Mouse (Mus musculus): Measurements from ENCODE around the gene Tead1. TPM values are rescaled to one million over a fixed set of nuclear protein-coding genes. Genes with fewer than 3 reads are reported as not detected.

Tead1 gene
- total RNA-seq, 2 experiments from 2014 or later = 142 to 162 TPM

GRCm38 (mm10) chr7:112719394-112720142 lies 40.5 kb downstream of the Tead1 start:
- no peak for DNase-seq
- intact Hi-C loops (cut with DNase I) = no loop called here

GRCm38 (mm10) chr7:112720143-112720988 lies 41.2 kb downstream of the Tead1 start:
- no peak for DNase-seq
- intact Hi-C loops (cut with DNase I) = no loop called here

GRCm38 (mm10) chr7:112720989-112721337 lies 41.8 kb downstream of the Tead1 start:
- DNase-seq = no peak
- intact Hi-C loops (cut with DNase I) = no loop called here

GRCm38 (mm10) chr7:112721859-112722258 lies 42.7 kb downstream of the Tead1 start:
- DNase-seq = no peak
- intact Hi-C loops (cut with DNase I) = no loop called here

GRCm38 (mm10) chr7:112728399-112728798 lies 49.3 kb downstream of the Tead1 start:
- no peak for DNase-seq
- intact Hi-C loops (cut with DNase I) = no loop called here

- intact Hi-C loops (cut with DNase I) = no loop called here
- DNase-seq = no peak
Measured at GRCm38 (mm10) chr7:112730209-112730608, 51.1 kb downstream of the Tead1 start.

- DNase-seq = no peak
- intact Hi-C loops (cut with DNase I) = no loop called here
Measured at GRCm38 (mm10) chr7:112731584-112731983, 52.5 kb downstream of the Tead1 start.

GRCm38 (mm10) chr7:112739174-112739573 lies 60.1 kb downstream of the Tead1 start:
- DNase-seq = no peak
- intact Hi-C loops (cut with DNase I) = loop anchor here (5.0 kb wide), 1 partner anchor 42 kb away; no protein-coding TSS in a partner anchor

- DNase-seq = peak; percentile 35
- intact Hi-C loops (cut with DNase I) = loop anchor here (5.0 kb wide), 1 partner anchor 59 kb away; no protein-coding TSS in a partner anchor
Measured at GRCm38 (mm10) chr7:112741790-112742189, 62.7 kb downstream of the Tead1 start.

GRCm38 (mm10) chr7:112743063-112743462 lies 63.9 kb downstream of the Tead1 start:
- no peak for DNase-seq
- intact Hi-C loops (cut with DNase I) = loop anchor here (5.0 kb wide), 1 partner anchor 61 kb away; no protein-coding TSS in a partner anchor

GRCm38 (mm10) chr7:112743621-112744395 lies 64.7 kb downstream of the Tead1 start:
- peak; percentile 41 for DNase-seq
- intact Hi-C loops (cut with DNase I) = loop anchor here (5.0 kb wide), 1 partner anchor 62 kb away; no protein-coding TSS in a partner anchor

- DNase-seq = no peak
- intact Hi-C loops (cut with DNase I) = no loop called here
Measured at GRCm38 (mm10) chr7:112747187-112747586, 68.1 kb downstream of the Tead1 start.

GRCm38 (mm10) chr7:112747836-112748235 lies 68.7 kb downstream of the Tead1 start:
- intact Hi-C loops (cut with DNase I) = no loop called here
- DNase-seq = no peak

- intact Hi-C loops (cut with DNase I) = no loop called here
- DNase-seq = no peak
Measured at GRCm38 (mm10) chr7:112748327-112748726, 69.2 kb downstream of the Tead1 start.

- intact Hi-C loops (cut with DNase I) = loop anchor here (5.0 kb wide), 1 partner anchor 122 kb away; no protein-coding TSS in a partner anchor
- DNase-seq = no peak
Measured at GRCm38 (mm10) chr7:112750101-112750500, 71.0 kb downstream of the Tead1 start.

GRCm38 (mm10) chr7:112752311-112752710 lies 73.2 kb downstream of the Tead1 start:
- intact Hi-C loops (cut with DNase I) = loop anchor here (5.0 kb wide), 1 partner anchor 120 kb away; no protein-coding TSS in a partner anchor
- DNase-seq = no peak

- no peak for DNase-seq
- intact Hi-C loops (cut with DNase I) = loop anchor here (5.0 kb wide), 1 partner anchor 119 kb away; no protein-coding TSS in a partner anchor
Measured at GRCm38 (mm10) chr7:112753314-112753713, 74.2 kb downstream of the Tead1 start.

GRCm38 (mm10) chr7:112759359-112759975 lies 80.3 kb downstream of the Tead1 start:
- DNase-seq = no peak
- intact Hi-C loops (cut with DNase I) = no loop called here

GRCm38 (mm10) chr7:112760293-112760692 lies 81.2 kb downstream of the Tead1 start:
- DNase-seq = no peak
- intact Hi-C loops (cut with DNase I) = loop anchor here (5.0 kb wide), 2 partner anchors 83 to 107 kb away; partner anchors contain the start of gene Tead1

GRCm38 (mm10) chr7:112760782-112761181 lies 81.7 kb downstream of the Tead1 start:
- intact Hi-C loops (cut with DNase I) = loop anchor here (5.0 kb wide), 2 partner anchors 83 to 107 kb away; partner anchors contain the start of gene Tead1
- DNase-seq = no peak

Data from gastrocnemius, postnatal 36 days (tissue).